Mouse (Mus musculus) stomach, postnatal 0 days (tissue): Measurements from ENCODE around the gene Thsd7b. TPM values are rescaled to one million over a fixed set of nuclear protein-coding genes. Genes with fewer than 3 reads are reported as not detected.

Experiments
- ATAC-seq: fragments of 200-750 bp; cut with Nextera tagmentation; 2 replicates; pipeline ENCODE4 v1.8.0; 2017; ENCODE audit not compliant: low FRiP score, low TSS enrichment
- DNase-seq: peaks from one replicate; pipeline ENCODE4 v3.0.0-alpha.2; 2016; ENCODE audit warnings: low spot score
- H3K27ac ChIP-seq: fragments of 300-500 bp; sonication (generic); replicated peaks from 2 replicates; pipeline ENCODE4 v1.5.1; 2014; ENCODE audit warnings: mild to moderate bottlenecking, control low read depth
- H3K27me3 ChIP-seq: fragments of 300-500 bp; sonication (generic); 2 replicates; pipeline ENCODE4 v1.6.1; 2014; ENCODE audit warnings: low read length; ENCODE audit not compliant: control insufficient read depth, insufficient read depth
- H3K36me3 ChIP-seq: fragments of 300-500 bp; sonication (generic); 2 replicates; pipeline ENCODE4 v1.6.1; 2014; ENCODE audit warnings: low read length, mixed read lengths; ENCODE audit not compliant: control insufficient read depth, insufficient read depth
- H3K4me1 ChIP-seq: fragments of 300-500 bp; sonication (generic); replicated peaks from 2 replicates; pipeline ENCODE4 v1.6.1; 2014; ENCODE audit warnings: antibody characterized with exemption; ENCODE audit not compliant: control insufficient read depth, insufficient read depth
- H3K4me2 ChIP-seq: fragments of 300-500 bp; sonication (generic); replicated peaks from 2 replicates; pipeline ENCODE4 v1.6.1; 2014; ENCODE audit warnings: low read depth, mild to moderate bottlenecking, control low read depth, moderate library complexity
- H3K4me3 ChIP-seq: fragments of 300-500 bp; sonication (generic); 2 replicates; pipeline ENCODE4 v1.5.1; 2014; ENCODE audit warnings: low read depth, low read length, control low read depth
- H3K9ac ChIP-seq: fragments of 300-500 bp; sonication (generic); 2 replicates; pipeline ENCODE4 v1.6.1; 2014; ENCODE audit warnings: mild to moderate bottlenecking, low read length, control low read depth, mixed read lengths
- H3K9me3 ChIP-seq: fragments of 300-500 bp; sonication (generic); 2 replicates; pipeline ENCODE4 v1.6.1; 2016; ENCODE audit warnings: low read length; ENCODE audit not compliant: control insufficient read depth
- CTCF ChIP-seq: IDR thresholded peaks from 2 replicates; pipeline ENCODE4 v1.5.1; 2016; ENCODE audit warnings: antibody characterized with exemption, low read depth, mild to moderate bottlenecking, moderate library complexity
- EP300 ChIP-seq: optimal IDR thresholded peaks from 2 replicates; pipeline ENCODE3; 2016; ENCODE audit warnings: antibody characterized with exemption
- WGBS: fragments of 180-500 bp; shearing (Covaris S2); extraction: QIAGEN DNeasy Blood & Tissue Kit; methylation state at CpG from one replicate; pipeline ENCODE4 v1.1.7; 2014; 5-methylcytosine and 5-hydroxymethylcytosine counted together
- polyA plus RNA-seq: library from polyadenylated mRNA; unstranded; fragments of >200 nt; fragmentation: Nextera tagmentation; extraction: Ambion mirVana; gene quantifications from 2 replicates; pipeline ENCODE4 v1.2.1, GENCODE M21; 2015

The Thsd7b gene
- polyA plus RNA-seq, 1 experiment from 2014 or later = 0.53 TPM

- TF ChIP-seq CTCF = no peak
- TF ChIP-seq EP300 = no peak
Measured at GRCm38 (mm10) chr1:129526967-129527366, 253.9 kb downstream of the Thsd7b start.

GRCm38 (mm10) chr1:129532206-129532605 is 259.1 kb downstream of the Thsd7b start:
- Histone ChIP-seq H3K9ac (no peak overlapping the region), H3K4me2 (no peak overlapping the region), H3K9me3 (no peaks in the 10 kb centered on the region), H3K36me3 (no peaks in the 10 kb centered on the region), H3K4me3 (no peak overlapping the region), H3K27ac (no peak overlapping the region), H3K4me1 (no peaks in the 10 kb centered on the region), H3K27me3 (no peaks in the 10 kb centered on the region)
- DNase-seq = no peak
- TF ChIP-seq EP300 = no peak
- TF ChIP-seq CTCF = no peak
- ATAC-seq = no peak
- 89% methylated on average over 3 of the region's 3 CpGs for WGBS

More at GRCm38 (mm10) chr1:129526967-129527366, 253.9 kb downstream of the Thsd7b start:
- no peak overlapping the region for H3K27ac ChIP-seq
- H3K4me2 ChIP-seq = no peak overlapping the region
- WGBS = 77% methylated on average over 2 of the region's 2 CpGs
- H3K4me1 ChIP-seq = no peaks in the 10 kb centered on the region
- no peak overlapping the region for H3K9ac ChIP-seq
- no peaks in the 10 kb centered on the region for H3K27me3 ChIP-seq
- no peak for ATAC-seq
- no peak overlapping the region for H3K4me3 ChIP-seq
- H3K36me3 ChIP-seq = no peaks in the 10 kb centered on the region
- no peak for DNase-seq
- H3K9me3 ChIP-seq = no peaks in the 10 kb centered on the region

GRCm38 (mm10) chr1:129538508-129538907 is 265.4 kb downstream of the Thsd7b start:
- Histone ChIP-seq H3K36me3 (no peaks in the 10 kb centered on the region), H3K27ac (no peak overlapping the region), H3K9ac (no peak overlapping the region), H3K27me3 (no peaks in the 10 kb centered on the region), H3K4me1 (no peaks in the 10 kb centered on the region), H3K9me3 (no peaks in the 10 kb centered on the region), H3K4me2 (no peak overlapping the region), H3K4me3 (no peak overlapping the region)
- DNase-seq = no peak
- 89% methylated on average over 2 of the region's 2 CpGs for WGBS
- no peak for ATAC-seq
- no peak for TF ChIP-seq CTCF
- no peak for TF ChIP-seq EP300

- no peak for TF ChIP-seq EP300
- TF ChIP-seq CTCF = no peak
- no peak overlapping the region for H3K27ac ChIP-seq
- no peaks in the 10 kb centered on the region for H3K4me1 ChIP-seq
- no peak overlapping the region for H3K4me3 ChIP-seq
- H3K36me3 ChIP-seq = no peaks in the 10 kb centered on the region
- no peaks in the 10 kb centered on the region for H3K9me3 ChIP-seq
- DNase-seq = no peak
- no peaks in the 10 kb centered on the region for H3K27me3 ChIP-seq
- H3K9ac ChIP-seq = no peak overlapping the region
- H3K4me2 ChIP-seq = no peak overlapping the region
- ATAC-seq = no peak
- WGBS = 80% methylated on average over 4 of the region's 4 CpGs
Measured at GRCm38 (mm10) chr1:129538970-129539369, 265.9 kb downstream of the Thsd7b start.

GRCm38 (mm10) chr1:129540751-129541150 is 267.6 kb downstream of the Thsd7b start:
- H3K9me3 ChIP-seq = no peaks in the 10 kb centered on the region
- H3K4me2 ChIP-seq = no peak overlapping the region
- H3K27me3 ChIP-seq = no peaks in the 10 kb centered on the region
- H3K4me3 ChIP-seq = no peak overlapping the region
- no peaks in the 10 kb centered on the region for H3K4me1 ChIP-seq
- H3K9ac ChIP-seq = no peak overlapping the region
- DNase-seq = no peak
- TF ChIP-seq CTCF = no peak
- no peak for TF ChIP-seq EP300
- no peak for ATAC-seq
- H3K36me3 ChIP-seq = no peaks in the 10 kb centered on the region
- no peak overlapping the region for H3K27ac ChIP-seq
- WGBS = 39% methylated on average over 1 of the region's 1 CpGs

GRCm38 (mm10) chr1:129542563-129543146 is 269.6 kb downstream of the Thsd7b start:
- Histone ChIP-seq H3K27ac (no peak overlapping the region), H3K4me2 (no peak overlapping the region), H3K9me3 (no peaks in the 10 kb centered on the region), H3K36me3 (no peaks in the 10 kb centered on the region), H3K27me3 (no peaks in the 10 kb centered on the region), H3K4me1 (no peaks in the 10 kb centered on the region), H3K4me3 (no peak overlapping the region), H3K9ac (no peak overlapping the region)
- TF ChIP-seq CTCF (no peak), EP300 (no peak)
- DNase-seq = no peak
- no peak for ATAC-seq
- WGBS = 81% methylated on average over 3 of the region's 3 CpGs
